Mouse (Mus musculus) MEL (cell line): ENCODE measurements around the gene 9330182L06Rik. TPM values are rescaled to one million over a fixed set of nuclear protein-coding genes. Genes with fewer than 3 reads are reported as not detected.

Experiments used
- DNase-seq: peaks from one replicate; pipeline ENCODE4 v3.0.0; 2011; ENCODE audit warnings: low read depth, low spot score
- H3K27ac ChIP-seq: 2 replicates; pipeline ENCODE4 v1.5.1; 2012; ENCODE audit warnings: low read depth, mild to moderate bottlenecking, control low read depth, low read length, moderate library complexity; ENCODE audit not compliant: control insufficient read depth
- H3K27me3 ChIP-seq, 2 experiments: fragments of 150-350 bp in 1 of 2; sonication (generic) in 1 of 2; 2 replicates each; pipeline ENCODE4 v1.6.1; 2012; ENCODE audit warnings: low read length in 2 of 2, mild to moderate bottlenecking in 2 of 2, improper control_type of control experiment in 1 of 2, moderate library complexity in 1 of 2; ENCODE audit not compliant: insufficient read depth in 2 of 2, control insufficient read depth in 1 of 2
- H3K36me3 ChIP-seq, 2 experiments: 2 replicates each; pipeline ENCODE4 v1.6.1; 2012 to 2014; ENCODE audit warnings: low read length in 2 of 2, improper control_type of control experiment in 1 of 2, inconsistent platforms in 1 of 2, mild to moderate bottlenecking in 1 of 2; ENCODE audit not compliant: insufficient read depth in 2 of 2, control insufficient read depth in 1 of 2
- H3K4me1 ChIP-seq, 2 experiments: fragments of 150-350 bp in 1 of 2; sonication (generic) in 1 of 2; 2 replicates each; pipeline ENCODE4 v1.6.1; 2012; ENCODE audit warnings: low read length in 2 of 2, improper control_type of control experiment in 1 of 2, mild to moderate bottlenecking in 1 of 2; ENCODE audit not compliant: insufficient read depth in 2 of 2, control insufficient read depth in 1 of 2
- H3K4me3 ChIP-seq, 2 experiments: fragments of 150-350 bp in 1 of 2; sonication (generic) in 1 of 2; 2 replicates each; pipeline ENCODE4 v1.5.1; 2012; ENCODE audit warnings: low read depth in 2 of 2, low read length in 2 of 2, mild to moderate bottlenecking in 2 of 2, moderate library complexity in 2 of 2, control low read depth in 1 of 2, improper control_type of control experiment in 1 of 2; ENCODE audit not compliant: control insufficient read depth in 1 of 2, insufficient read depth in 1 of 2
- H3K79me2 ChIP-seq: 2 replicates; pipeline ENCODE4 v1.6.1; 2012; ENCODE audit warnings: mild to moderate bottlenecking, low read length, moderate library complexity; ENCODE audit not compliant: control insufficient read depth, poor library complexity, insufficient read depth
- H3K9ac ChIP-seq: 2 replicates; pipeline ENCODE4 v1.6.1; 2012; ENCODE audit warnings: low read depth, mild to moderate bottlenecking, control low read depth, low read length, moderate library complexity; ENCODE audit not compliant: control insufficient read depth, poor library complexity, severe bottlenecking
- H3K9me3 ChIP-seq: fragments of 150-350 bp; sonication (generic); replicated peaks from 2 replicates; pipeline ENCODE4 v1.6.1; 2012; ENCODE audit warnings: mild to moderate bottlenecking, low read length, improper control_type of control experiment, moderate library complexity; ENCODE audit not compliant: insufficient read depth
- BHLHE40 ChIP-seq: IDR thresholded peaks from 2 replicates; pipeline ENCODE4 v1.6.1; 2012; ENCODE audit warnings: low read depth, mild to moderate bottlenecking, inconsistent platforms, low read length, improper control_type of control experiment, borderline replicate concordance
- CHD2 ChIP-seq: IDR thresholded peaks from 2 replicates; pipeline ENCODE4 v1.6.1; 2011; ENCODE audit warnings: low read length, improper control_type of control experiment
- E2F4 ChIP-seq: IDR thresholded peaks from 2 replicates; pipeline ENCODE4 v1.6.1; 2011; ENCODE audit warnings: low read depth, low read length, improper control_type of control experiment, borderline replicate concordance
- ELF1 ChIP-seq: IDR thresholded peaks from 2 replicates; pipeline ENCODE4 v1.6.1; 2014; ENCODE audit warnings: low read depth, mild to moderate bottlenecking, inconsistent platforms, low read length, improper control_type of control experiment, moderate library complexity
- ETS1 ChIP-seq: IDR thresholded peaks from 2 replicates; pipeline ENCODE4 v1.6.1; 2012; ENCODE audit warnings: low read depth, mild to moderate bottlenecking, inconsistent platforms, low read length, improper control_type of control experiment, moderate library complexity
- GABPA ChIP-seq: IDR thresholded peaks from 2 replicates; pipeline ENCODE4 v1.6.1; 2012; ENCODE audit warnings: low read depth, mild to moderate bottlenecking, inconsistent platforms, low read length, improper control_type of control experiment, moderate library complexity
- GATA1 ChIP-seq: IDR thresholded peaks from 2 replicates; pipeline ENCODE4 v1.6.1; 2011; ENCODE audit warnings: low read depth, low read length, improper control_type of control experiment
- JUND ChIP-seq: IDR thresholded peaks from 2 replicates; pipeline ENCODE4 v1.6.1; 2011; ENCODE audit warnings: low read depth, mild to moderate bottlenecking, improper control_type of control experiment, low read length
- KAT2A ChIP-seq: conservative IDR thresholded peaks from 2 replicates; pipeline ENCODE4 v1.6.1; 2012; ENCODE audit warnings: low read depth, low read length, improper control_type of control experiment, inconsistent platforms
- MAX ChIP-seq: IDR thresholded peaks from 2 replicates; pipeline ENCODE4 v1.6.1; 2011; ENCODE audit warnings: low read length, improper control_type of control experiment
- MAZ ChIP-seq: IDR thresholded peaks from 2 replicates; pipeline ENCODE4 v1.6.1; 2012; ENCODE audit warnings: low read depth, mild to moderate bottlenecking, inconsistent platforms, low read length, improper control_type of control experiment
- MXI1 ChIP-seq: IDR thresholded peaks from 2 replicates; pipeline ENCODE4 v1.6.1; 2011; ENCODE audit warnings: mild to moderate bottlenecking, low read depth, low read length, improper control_type of control experiment
- NELFE ChIP-seq: IDR thresholded peaks from 2 replicates; pipeline ENCODE4 v1.6.1; 2011; ENCODE audit warnings: low read depth, low read length, improper control_type of control experiment
- POLR2AphosphoS5 ChIP-seq: IDR thresholded peaks from 2 replicates; pipeline ENCODE4 v1.6.1; 2012; ENCODE audit warnings: low read depth, borderline replicate concordance, mild to moderate bottlenecking, inconsistent platforms, low read length, moderate library complexity, mixed read lengths
- RAD21 ChIP-seq: IDR thresholded peaks from 2 replicates; pipeline ENCODE4 v1.6.1; 2011; ENCODE audit warnings: mild to moderate bottlenecking, low read depth, low read length, improper control_type of control experiment
- RCOR1 ChIP-seq: IDR thresholded peaks from 2 replicates; pipeline ENCODE4 v1.6.1; 2012; ENCODE audit warnings: low read depth, mild to moderate bottlenecking, inconsistent platforms, low read length, improper control_type of control experiment
- SIN3A ChIP-seq: IDR thresholded peaks from 2 replicates; pipeline ENCODE4 v1.6.1; 2012; ENCODE audit warnings: low read length, improper control_type of control experiment, inconsistent platforms
- TCF12 ChIP-seq: IDR thresholded peaks from 2 replicates; pipeline ENCODE4 v1.6.1; 2014; ENCODE audit warnings: low read depth, mild to moderate bottlenecking, inconsistent platforms, low read length, improper control_type of control experiment, moderate library complexity
- UBTF ChIP-seq: IDR thresholded peaks from 2 replicates; pipeline ENCODE4 v1.6.1; 2012; ENCODE audit warnings: low read depth, mild to moderate bottlenecking, inconsistent platforms, low read length, improper control_type of control experiment, moderate library complexity, borderline replicate concordance; ENCODE audit not compliant: insufficient read depth
- USF1 ChIP-seq: IDR thresholded peaks from 2 replicates; pipeline ENCODE4 v1.6.1; 2014; ENCODE audit warnings: low read depth, mild to moderate bottlenecking, inconsistent platforms, low read length, improper control_type of control experiment, moderate library complexity
- USF2 ChIP-seq, 2 experiments: IDR thresholded peaks; 2 replicates each; pipeline ENCODE4 v1.6.1; 2011 to 2012; ENCODE audit warnings: improper control_type of control experiment in 2 of 2, low read length in 2 of 2, borderline replicate concordance in 1 of 2, inconsistent platforms in 1 of 2, low read depth in 1 of 2, mild to moderate bottlenecking in 1 of 2; ENCODE audit not compliant: insufficient read depth in 1 of 2
- polyA plus RNA-seq, 2 experiments: library from polyadenylated mRNA; stranded (reverse) in 1 of 2; unstranded in 1 of 2; fragments of >175 nt in 1 of 2; fragments of >200 nt in 1 of 2; gene quantifications; 2 replicates each; pipeline versions ENCODE4 v1.2.1 to v1.2.4; 2012; ENCODE audit warnings: low replicate concordance in 2 of 2, low read depth in 1 of 2; ENCODE audit not compliant: insufficient read length in 2 of 2, insufficient read depth in 1 of 2, missing spikeins in 1 of 2
- total RNA-seq: library from RNA; depleted of rRNA; stranded (reverse); fragments of 300-350 nt; gene quantifications from 2 replicates; pipeline ENCODE4 v1.2.3, GENCODE M21; 2012

Gene 9330182L06Rik
- total and polyA plus RNA-seq, 3 experiments: not detected

DNA sequence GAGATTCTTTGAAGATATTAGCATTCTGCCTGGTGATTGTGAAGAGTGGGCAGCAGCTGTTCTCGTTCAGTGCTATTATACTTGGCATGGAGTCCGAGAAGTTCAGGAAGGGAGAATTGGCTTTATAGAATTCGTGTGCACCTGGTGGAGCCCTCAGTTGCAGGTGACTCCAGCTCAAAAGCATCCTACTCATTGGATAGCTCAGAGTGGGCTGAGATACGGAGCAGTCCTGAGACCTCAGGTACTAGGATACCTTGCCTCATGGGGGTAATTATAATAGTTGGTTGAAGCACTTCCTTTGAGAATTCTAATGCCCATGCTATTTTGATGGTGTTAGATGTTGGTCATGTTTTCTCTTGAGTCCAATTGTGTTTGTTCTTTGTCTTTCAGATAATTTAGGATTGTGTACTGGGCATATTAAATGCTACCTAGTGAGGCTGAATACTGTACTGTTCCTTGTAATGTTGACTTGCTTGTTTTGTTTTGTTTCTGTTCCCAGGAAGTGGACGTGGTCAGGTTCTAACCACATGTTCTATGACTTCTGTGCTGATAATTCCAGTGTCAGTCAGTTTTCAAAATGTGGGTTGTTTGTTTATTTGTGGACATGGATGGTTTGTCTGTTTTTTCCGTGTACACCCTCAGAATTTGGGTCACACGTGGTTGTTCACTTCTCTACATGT is 96.2 kb downstream of the 9330182L06Rik start:
- H3K79me2 ChIP-seq: no peaks in the 10 kb centered on the region
- no peak for DNase-seq
- H3K9me3 ChIP-seq: no peaks in the 10 kb centered on the region
- H3K4me3 ChIP-seq: no peak overlapping the region
- no peak overlapping the region for H3K9ac ChIP-seq
- no peaks in the 10 kb centered on the region for H3K27me3 ChIP-seq
- H3K27ac ChIP-seq: no peak overlapping the region
- no peaks in the 10 kb centered on the region for H3K4me1 ChIP-seq
- TF ChIP-seq SIN3A: no peak
- no peak for TF ChIP-seq KAT2A
- TF ChIP-seq GABPA: no peak
- no peak for TF ChIP-seq USF2 (IDR thresholded peaks at IDR 0.05; ENCODE audit: borderline replicate concordance in 1 of 2, insufficient read depth in 1 of 2, low read depth in 1 of 2, low read length in 2 of 2)
- no peak for TF ChIP-seq BHLHE40
- no peak for TF ChIP-seq ETS1
- TF ChIP-seq MAZ: no peak
- TF ChIP-seq ELF1: no peak
- no peak for TF ChIP-seq RAD21
- TF ChIP-seq NELFE: no peak
- no peak for TF ChIP-seq UBTF
- no peak for TF ChIP-seq E2F4
- TF ChIP-seq JUND: no peak
- TF ChIP-seq GATA1: no peak
- TF ChIP-seq RCOR1: no peak
- no peak for TF ChIP-seq MAX
- TF ChIP-seq CHD2: no peak
- TF ChIP-seq POLR2AphosphoS5: no peak
- TF ChIP-seq USF1: no peak
- H3K36me3 ChIP-seq: no peaks in the 10 kb centered on the region

DNA sequence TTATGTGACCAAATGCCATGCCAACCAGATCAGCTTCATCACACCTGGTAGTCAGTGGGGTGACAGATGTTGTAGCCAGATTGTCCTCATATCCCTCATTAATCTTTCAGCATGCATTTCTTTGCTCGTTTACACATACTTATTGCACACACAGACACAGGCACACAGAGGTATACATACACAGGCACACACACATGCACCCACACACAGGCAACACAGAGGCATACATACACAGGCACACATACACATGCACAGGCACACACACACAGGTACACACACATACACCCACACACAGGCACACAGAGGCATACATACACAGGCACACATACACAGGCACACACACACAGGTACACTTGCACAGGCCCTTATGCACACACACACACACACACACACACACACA is 99.0 kb downstream of the 9330182L06Rik start:
- no peaks in the 10 kb centered on the region for H3K9me3 ChIP-seq
- no peak overlapping the region for H3K9ac ChIP-seq
- no peaks in the 10 kb centered on the region for H3K4me1 ChIP-seq
- TF ChIP-seq POLR2AphosphoS5 (no peak), TCF12 (no peak), RCOR1 (no peak), E2F4 (no peak), MXI1 (no peak), SIN3A (no peak)
- H3K27ac ChIP-seq: no peak overlapping the region
- no peaks in the 10 kb centered on the region for H3K79me2 ChIP-seq
- H3K36me3 ChIP-seq: no peaks in the 10 kb centered on the region
- H3K4me3 ChIP-seq: no peak overlapping the region
- H3K27me3 ChIP-seq: no peaks in the 10 kb centered on the region
- no peak for DNase-seq
